Mouse (Mus musculus): Measurements from ENCODE around the gene Sv2a. TPM values are rescaled to one million over a fixed set of nuclear protein-coding genes. Genes with fewer than 3 reads are reported as not detected.

Gene Sv2a
- polyA plus RNA-seq, 1 experiment from 2014 or later = 95.7 TPM

DNA sequence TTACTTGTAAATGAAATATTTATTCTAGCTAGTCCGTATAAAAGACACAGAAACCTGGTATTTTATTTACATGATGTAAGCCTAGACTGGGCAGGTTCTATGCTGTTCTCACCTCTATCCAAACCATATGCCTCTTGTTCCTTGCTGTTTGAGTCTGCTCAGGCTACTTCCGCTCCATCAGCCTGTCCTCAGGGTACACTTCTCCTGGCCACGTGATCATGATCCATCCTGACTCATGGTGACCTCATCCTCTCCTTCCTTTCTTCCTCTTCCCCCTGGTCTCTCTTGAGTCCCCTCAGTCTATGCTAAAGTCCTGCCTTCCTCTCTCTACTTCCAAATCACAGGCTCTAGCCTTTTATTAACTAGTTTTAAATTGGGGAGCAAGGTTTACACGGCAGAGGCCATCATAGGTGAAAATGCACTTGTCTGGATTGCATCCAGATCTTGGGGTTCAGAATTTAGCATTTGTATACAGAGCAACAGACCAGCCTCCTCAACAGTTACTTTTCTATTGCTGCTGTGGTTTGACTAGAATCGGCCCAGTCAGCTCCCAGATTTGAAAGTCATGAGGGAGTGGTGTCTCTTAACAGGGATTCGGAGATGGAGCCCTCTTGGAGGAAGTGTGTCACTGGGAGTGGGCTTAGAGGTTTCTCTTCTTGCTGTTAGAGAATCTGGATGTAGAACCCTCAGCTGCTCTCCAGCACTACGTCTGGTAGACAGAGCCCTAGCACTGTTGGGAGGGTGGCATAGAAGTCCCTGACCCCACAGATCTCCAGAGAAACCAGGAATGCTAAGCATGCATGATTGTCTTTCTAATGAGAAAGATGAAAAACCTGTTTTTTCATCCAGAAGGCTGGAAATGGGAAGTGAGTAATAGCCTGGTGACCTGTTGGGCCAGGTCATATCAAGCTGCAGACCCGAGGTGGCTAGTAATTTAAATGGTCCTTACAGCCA, 46.0 kb downstream of the Sv2a start:
- Histone ChIP-seq H3K9ac (no peak overlapping the region), H3K27ac (no peak overlapping the region), H3K36me3 (replicated peaks; ENCODE audit: control insufficient read depth, insufficient read depth) (no peaks in the 10 kb centered on the region), H3K9me3 (ENCODE audit: control insufficient read depth, low read length) (no peaks in the 10 kb centered on the region), H3K27me3 (ENCODE audit: control insufficient read depth, insufficient read depth, low read length) (no peaks in the 10 kb centered on the region), H3K4me1 (replicated peaks; ENCODE audit: control insufficient read depth, insufficient read depth, low read length) (peaks cover 11% of the 10 kb centered on the region), H3K4me2 (replicated peaks) (no peak overlapping the region), H3K4me3 (replicated peaks; ENCODE audit: low read length) (no peak overlapping the region)
- ATAC-seq (ENCODE audit: low FRiP score) (no peak), DNase-seq (ENCODE audit: low spot score) (no peak)
- 76% methylated on average over 8 of the region's 8 CpGs for WGBS

- H3K9ac ChIP-seq = no peak overlapping the region
- H3K27me3 ChIP-seq (ENCODE audit: control insufficient read depth, insufficient read depth, low read length) = no peaks in the 10 kb centered on the region
- H3K4me2 ChIP-seq (replicated peaks) = no peak overlapping the region
- no peaks in the 10 kb centered on the region for H3K4me1 ChIP-seq (replicated peaks; ENCODE audit: control insufficient read depth, insufficient read depth, low read length)
- H3K27ac ChIP-seq = no peak overlapping the region
- ATAC-seq (ENCODE audit: low FRiP score) = no peak
- WGBS = 78% methylated on average over 2 of the region's 2 CpGs
- no peak for DNase-seq (ENCODE audit: low spot score)
- H3K4me3 ChIP-seq (replicated peaks; ENCODE audit: low read length) = no peak overlapping the region
- H3K36me3 ChIP-seq (replicated peaks; ENCODE audit: control insufficient read depth, insufficient read depth) = no peaks in the 10 kb centered on the region
- H3K9me3 ChIP-seq (ENCODE audit: control insufficient read depth, low read length) = no peaks in the 10 kb centered on the region
Measured at GRCm38 (mm10) chr3:96228828-96229227, 47.9 kb downstream of the Sv2a start.

- Histone ChIP-seq H3K9ac (no peak overlapping the region), H3K27ac (no peak overlapping the region), H3K9me3 (ENCODE audit: control insufficient read depth, low read length) (no peaks in the 10 kb centered on the region), H3K27me3 (ENCODE audit: control insufficient read depth, insufficient read depth, low read length) (no peaks in the 10 kb centered on the region), H3K4me1 (replicated peaks; ENCODE audit: control insufficient read depth, insufficient read depth, low read length) (no peaks in the 10 kb centered on the region), H3K36me3 (replicated peaks; ENCODE audit: control insufficient read depth, insufficient read depth) (no peaks in the 10 kb centered on the region), H3K4me2 (replicated peaks) (no peak overlapping the region), H3K4me3 (replicated peaks; ENCODE audit: low read length) (no peak overlapping the region)
- WGBS = 80% methylated on average over 2 of the region's 2 CpGs
- ATAC-seq (ENCODE audit: low FRiP score) (no peak), DNase-seq (ENCODE audit: low spot score) (no peak)
Measured at GRCm38 (mm10) chr3:96230404-96230803, 49.5 kb downstream of the Sv2a start.

DNA sequence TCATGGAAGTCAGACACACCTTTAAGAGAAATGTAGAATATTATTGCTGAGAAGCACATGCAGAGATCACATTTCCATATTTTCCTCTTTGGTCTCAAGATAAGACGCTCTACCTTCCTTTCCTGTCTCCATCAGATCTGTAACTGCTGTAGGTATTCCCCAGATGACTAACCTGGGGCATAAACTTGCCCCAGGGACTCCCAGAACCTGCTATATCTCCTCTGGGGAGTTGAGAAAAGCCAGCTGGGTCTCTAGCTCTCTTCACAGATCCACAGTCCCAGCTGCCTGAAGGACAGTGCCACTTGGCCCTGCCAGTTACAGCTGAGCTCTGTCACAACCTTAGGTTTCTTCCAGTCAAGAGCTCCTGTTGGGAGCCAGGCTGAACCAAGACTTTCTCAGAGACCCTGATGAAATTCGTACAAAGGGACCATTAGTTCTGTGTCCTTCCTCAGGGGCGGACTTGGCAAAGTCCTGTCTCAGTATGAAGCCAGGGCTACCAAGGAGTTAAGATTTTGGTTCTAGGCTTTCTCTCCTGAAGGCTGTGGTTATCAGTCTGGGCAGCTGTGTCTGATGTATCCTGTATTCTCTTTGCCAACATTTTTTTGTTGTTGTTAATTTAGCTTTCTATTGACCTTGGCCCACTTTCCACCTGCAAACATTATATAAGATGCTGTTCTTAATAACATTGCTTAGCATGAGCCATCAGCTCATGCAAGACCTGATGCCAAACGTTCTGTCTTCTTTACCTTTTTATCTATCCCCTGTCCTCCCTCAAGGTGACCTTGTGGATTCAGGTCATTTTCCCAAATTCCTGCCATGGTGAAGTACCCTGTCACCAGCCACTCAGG, 50.2 kb downstream of the Sv2a start:
- Histone ChIP-seq H3K27me3 (ENCODE audit: control insufficient read depth, insufficient read depth, low read length) (no peaks in the 10 kb centered on the region), H3K27ac (no peak overlapping the region), H3K9me3 (ENCODE audit: control insufficient read depth, low read length) (no peaks in the 10 kb centered on the region), H3K9ac (no peak overlapping the region), H3K4me1 (replicated peaks; ENCODE audit: control insufficient read depth, insufficient read depth, low read length) (no peaks in the 10 kb centered on the region), H3K36me3 (replicated peaks; ENCODE audit: control insufficient read depth, insufficient read depth) (no peaks in the 10 kb centered on the region), H3K4me2 (replicated peaks) (no peak overlapping the region), H3K4me3 (replicated peaks; ENCODE audit: low read length) (no peak overlapping the region)
- ATAC-seq (ENCODE audit: low FRiP score) = no peak
- no peak for DNase-seq (ENCODE audit: low spot score)
- WGBS = 81% methylated on average over 4 of the region's 4 CpGs

DNA sequence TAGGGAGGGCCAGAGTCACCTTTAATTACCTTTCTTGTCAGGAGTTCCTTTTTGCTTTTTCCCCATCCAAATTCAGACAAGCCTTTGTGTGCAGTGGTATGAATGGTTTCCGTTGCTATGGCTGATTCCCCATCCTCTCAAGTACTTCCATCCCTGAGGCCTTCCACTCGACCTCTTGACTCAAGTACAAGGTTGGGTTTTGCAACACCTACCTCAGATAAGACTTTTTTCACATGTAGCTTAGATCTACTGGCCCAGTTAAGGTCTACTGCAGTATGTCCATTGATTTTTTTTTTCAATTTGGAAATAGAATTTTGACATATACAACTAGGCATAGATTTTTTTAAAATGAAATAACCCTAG, 50.8 kb downstream of the Sv2a start:
- Histone ChIP-seq H3K9me3 (ENCODE audit: control insufficient read depth, low read length) (no peaks in the 10 kb centered on the region), H3K4me1 (replicated peaks; ENCODE audit: control insufficient read depth, insufficient read depth, low read length) (no peaks in the 10 kb centered on the region), H3K4me2 (replicated peaks) (no peak overlapping the region), H3K27ac (no peak overlapping the region), H3K36me3 (replicated peaks; ENCODE audit: control insufficient read depth, insufficient read depth) (no peaks in the 10 kb centered on the region), H3K27me3 (ENCODE audit: control insufficient read depth, insufficient read depth, low read length) (no peaks in the 10 kb centered on the region), H3K4me3 (replicated peaks; ENCODE audit: low read length) (no peak overlapping the region), H3K9ac (no peak overlapping the region)
- WGBS = 65% methylated on average over 2 of the region's 2 CpGs
- no peak for DNase-seq (ENCODE audit: low spot score)
- ATAC-seq (ENCODE audit: low FRiP score) = no peak

DNA sequence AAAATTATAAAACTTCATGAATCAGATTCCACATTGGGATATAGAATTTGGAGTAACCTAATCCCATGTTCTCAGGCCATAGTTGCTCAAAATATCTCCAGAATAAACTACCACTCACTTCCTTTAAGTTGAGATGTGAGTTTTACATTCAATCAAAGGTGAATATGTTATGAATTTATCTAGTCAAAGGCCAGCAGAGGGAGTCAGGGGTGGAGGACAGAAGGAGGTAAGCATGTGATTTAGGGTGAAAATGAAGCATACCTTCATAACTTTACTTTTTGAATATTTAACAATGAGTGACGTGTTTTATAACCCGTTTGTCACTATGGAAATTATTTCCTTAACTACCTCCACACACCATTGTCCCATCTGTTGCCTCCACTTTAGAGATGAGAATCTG, 54.0 kb downstream of the Sv2a start:
- ATAC-seq (ENCODE audit: low FRiP score) (no peak), DNase-seq (ENCODE audit: low spot score) (no peak)
- Histone ChIP-seq H3K4me2 (replicated peaks) (no peak overlapping the region), H3K27me3 (ENCODE audit: control insufficient read depth, insufficient read depth, low read length) (no peaks in the 10 kb centered on the region), H3K27ac (no peak overlapping the region), H3K9ac (no peak overlapping the region), H3K4me1 (replicated peaks; ENCODE audit: control insufficient read depth, insufficient read depth, low read length) (peaks cover 8% of the 10 kb centered on the region), H3K36me3 (replicated peaks; ENCODE audit: control insufficient read depth, insufficient read depth) (no peaks in the 10 kb centered on the region), H3K4me3 (replicated peaks; ENCODE audit: low read length) (no peak overlapping the region), H3K9me3 (ENCODE audit: control insufficient read depth, low read length) (no peaks in the 10 kb centered on the region)
- 94% methylated on average over 2 of the region's 2 CpGs for WGBS

DNA sequence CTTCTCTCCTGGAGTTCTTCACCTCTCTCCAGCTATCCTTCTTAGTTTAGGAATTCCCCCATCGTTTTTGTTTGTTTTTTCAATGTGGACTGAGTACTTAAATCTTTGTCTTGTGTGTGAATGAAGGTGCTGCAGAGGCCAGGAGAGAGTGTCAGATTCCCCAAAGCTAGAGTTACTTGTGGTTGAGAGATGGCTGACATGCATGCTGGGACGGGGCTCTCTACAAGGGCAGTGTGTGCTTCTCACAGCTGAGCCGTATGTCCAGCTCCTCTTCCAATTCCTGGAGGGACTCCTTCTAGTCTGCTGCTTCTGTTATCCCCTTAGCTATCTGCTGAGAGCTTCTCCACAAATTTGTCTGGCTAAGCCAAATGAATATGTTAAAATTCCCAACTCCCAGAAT, 54.9 kb downstream of the Sv2a start:
- no peak for ATAC-seq (ENCODE audit: low FRiP score)
- Histone ChIP-seq H3K9me3 (ENCODE audit: control insufficient read depth, low read length) (no peaks in the 10 kb centered on the region), H3K36me3 (replicated peaks; ENCODE audit: control insufficient read depth, insufficient read depth) (no peaks in the 10 kb centered on the region), H3K4me2 (replicated peaks) (no peak overlapping the region), H3K27me3 (ENCODE audit: control insufficient read depth, insufficient read depth, low read length) (no peaks in the 10 kb centered on the region), H3K4me3 (replicated peaks; ENCODE audit: low read length) (no peak overlapping the region), H3K4me1 (replicated peaks; ENCODE audit: control insufficient read depth, insufficient read depth, low read length) (peaks cover 11% of the 10 kb centered on the region), H3K9ac (no peak overlapping the region), H3K27ac (no peak overlapping the region)
- DNase-seq (ENCODE audit: low spot score) = no peak
- whole genome bisulfite sequencing = 78% methylated on average over 3 of the region's 3 CpGs

- no peak overlapping the region for H3K9ac ChIP-seq
- no peak overlapping the region for H3K4me3 ChIP-seq (replicated peaks; ENCODE audit: low read length)
- no peak for DNase-seq (ENCODE audit: low spot score)
- no peaks in the 10 kb centered on the region for H3K27me3 ChIP-seq (ENCODE audit: control insufficient read depth, insufficient read depth, low read length)
- H3K36me3 ChIP-seq (replicated peaks; ENCODE audit: control insufficient read depth, insufficient read depth) = no peaks in the 10 kb centered on the region
- 85% methylated on average over 4 of the region's 4 CpGs for WGBS
- no peak for ATAC-seq (ENCODE audit: low FRiP score)
- peaks cover 12% of the 10 kb centered on the region for H3K4me1 ChIP-seq (replicated peaks; ENCODE audit: control insufficient read depth, insufficient read depth, low read length)
- peak overlapping the region; percentile 48 for H3K4me2 ChIP-seq (replicated peaks)
- no peak overlapping the region for H3K27ac ChIP-seq
- no peaks in the 10 kb centered on the region for H3K9me3 ChIP-seq (ENCODE audit: control insufficient read depth, low read length)
Measured at GRCm38 (mm10) chr3:96236834-96237334, 55.9 kb downstream of the Sv2a start.

- WGBS = 31% methylated on average over 7 of the region's 7 CpGs
- no peaks in the 10 kb centered on the region for H3K36me3 ChIP-seq (replicated peaks; ENCODE audit: control insufficient read depth, insufficient read depth)
- H3K4me3 ChIP-seq (replicated peaks; ENCODE audit: low read length) = peak overlapping the region; percentile 27
- no peak overlapping the region for H3K27ac ChIP-seq
- H3K27me3 ChIP-seq (ENCODE audit: control insufficient read depth, insufficient read depth, low read length) = no peaks in the 10 kb centered on the region
- peak overlapping the region; percentile 49; the same call in 1 of the 2 replicates for H3K9ac ChIP-seq
- peak overlapping the region; percentile 48 for H3K4me2 ChIP-seq (replicated peaks)
- no peak for ATAC-seq (ENCODE audit: low FRiP score)
- H3K9me3 ChIP-seq (ENCODE audit: control insufficient read depth, low read length) = no peaks in the 10 kb centered on the region
- no peak for DNase-seq (ENCODE audit: low spot score)
- H3K4me1 ChIP-seq (replicated peaks; ENCODE audit: control insufficient read depth, insufficient read depth, low read length) = peaks cover 12% of the 10 kb centered on the region
Measured at GRCm38 (mm10) chr3:96237335-96237903, 56.5 kb downstream of the Sv2a start.

Measured in hindbrain, embryonic 14.5 days (tissue).